Mouse (Mus musculus) stomach, postnatal 0 days (tissue): ENCODE results near the gene Mical2. TPM values are rescaled to one million over a fixed set of nuclear protein-coding genes. Genes with fewer than 3 reads are reported as not detected.

Experiments
- ATAC-seq: fragments of 200-750 bp; cut with Nextera tagmentation; 2 replicates; pipeline ENCODE4 v1.8.0; 2017; ENCODE audit not compliant: low FRiP score, low TSS enrichment
- DNase-seq: peaks from one replicate; pipeline ENCODE4 v3.0.0-alpha.2; 2016; ENCODE audit warnings: low spot score
- H3K27ac ChIP-seq: fragments of 300-500 bp; sonication (generic); replicated peaks from 2 replicates; pipeline ENCODE4 v1.5.1; 2014; ENCODE audit warnings: mild to moderate bottlenecking, control low read depth
- H3K27me3 ChIP-seq: fragments of 300-500 bp; sonication (generic); 2 replicates; pipeline ENCODE4 v1.6.1; 2014; ENCODE audit warnings: low read length; ENCODE audit not compliant: control insufficient read depth, insufficient read depth
- H3K36me3 ChIP-seq: fragments of 300-500 bp; sonication (generic); 2 replicates; pipeline ENCODE4 v1.6.1; 2014; ENCODE audit warnings: low read length, mixed read lengths; ENCODE audit not compliant: control insufficient read depth, insufficient read depth
- H3K4me1 ChIP-seq: fragments of 300-500 bp; sonication (generic); replicated peaks from 2 replicates; pipeline ENCODE4 v1.6.1; 2014; ENCODE audit warnings: antibody characterized with exemption; ENCODE audit not compliant: control insufficient read depth, insufficient read depth
- H3K4me2 ChIP-seq: fragments of 300-500 bp; sonication (generic); replicated peaks from 2 replicates; pipeline ENCODE4 v1.6.1; 2014; ENCODE audit warnings: low read depth, mild to moderate bottlenecking, control low read depth, moderate library complexity
- H3K4me3 ChIP-seq: fragments of 300-500 bp; sonication (generic); 2 replicates; pipeline ENCODE4 v1.5.1; 2014; ENCODE audit warnings: low read depth, low read length, control low read depth
- H3K9ac ChIP-seq: fragments of 300-500 bp; sonication (generic); 2 replicates; pipeline ENCODE4 v1.6.1; 2014; ENCODE audit warnings: mild to moderate bottlenecking, low read length, control low read depth, mixed read lengths
- H3K9me3 ChIP-seq: fragments of 300-500 bp; sonication (generic); 2 replicates; pipeline ENCODE4 v1.6.1; 2016; ENCODE audit warnings: low read length; ENCODE audit not compliant: control insufficient read depth
- CTCF ChIP-seq: IDR thresholded peaks from 2 replicates; pipeline ENCODE4 v1.5.1; 2016; ENCODE audit warnings: antibody characterized with exemption, low read depth, mild to moderate bottlenecking, moderate library complexity
- EP300 ChIP-seq: optimal IDR thresholded peaks from 2 replicates; pipeline ENCODE3; 2016; ENCODE audit warnings: antibody characterized with exemption
- whole genome bisulfite sequencing: fragments of 180-500 bp; shearing (Covaris S2); extraction: QIAGEN DNeasy Blood & Tissue Kit; methylation state at CpG from one replicate; pipeline ENCODE4 v1.1.7; 2014; 5-methylcytosine and 5-hydroxymethylcytosine counted together
- polyA plus RNA-seq: library from polyadenylated mRNA; unstranded; fragments of >200 nt; fragmentation: Nextera tagmentation; extraction: Ambion mirVana; gene quantifications from 2 replicates; pipeline ENCODE4 v1.2.1, GENCODE M21; 2015

Mical2 gene
- polyA plus RNA-seq, 1 experiment from 2014 or later = 8.4 TPM

DNA sequence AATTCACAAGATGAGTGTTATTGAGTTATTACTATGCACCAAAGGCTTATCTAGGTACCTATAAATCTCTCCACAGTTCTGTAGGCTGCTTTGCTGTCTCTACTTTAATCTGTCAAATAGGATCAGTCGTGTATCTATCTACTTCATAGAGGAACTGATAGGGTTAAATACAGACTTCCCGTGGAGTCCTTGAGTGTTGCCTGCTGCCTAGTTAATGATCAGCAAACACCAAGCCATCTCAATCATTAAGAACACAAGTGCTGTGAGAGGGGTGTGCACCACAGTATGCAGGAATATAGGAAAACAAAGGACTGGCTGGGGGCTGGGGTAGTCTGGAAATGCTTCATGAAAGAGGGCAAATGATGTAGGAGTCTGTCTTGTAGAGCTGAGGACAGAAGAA, 50.2 kb downstream of the Mical2 start:
- no peaks in the 10 kb centered on the region for H3K27me3 ChIP-seq
- no peak overlapping the region for H3K4me3 ChIP-seq
- H3K9ac ChIP-seq = no peak overlapping the region
- TF ChIP-seq CTCF = no peak
- 0 out of 2 replicates have a peak, but pooled peaks cover 3% of the 10 kb centered on the region for H3K4me1 ChIP-seq
- DNase-seq (no peak), ATAC-seq (no peak)
- WGBS = 27% methylated on average over 2 of the region's 2 CpGs
- no peak overlapping the region for H3K27ac ChIP-seq
- H3K4me2 ChIP-seq = no peak overlapping the region
- peaks cover 3% of the 10 kb centered on the region; the same call in 1 of the 2 replicates for H3K36me3 ChIP-seq
- H3K9me3 ChIP-seq = no peaks in the 10 kb centered on the region

DNA sequence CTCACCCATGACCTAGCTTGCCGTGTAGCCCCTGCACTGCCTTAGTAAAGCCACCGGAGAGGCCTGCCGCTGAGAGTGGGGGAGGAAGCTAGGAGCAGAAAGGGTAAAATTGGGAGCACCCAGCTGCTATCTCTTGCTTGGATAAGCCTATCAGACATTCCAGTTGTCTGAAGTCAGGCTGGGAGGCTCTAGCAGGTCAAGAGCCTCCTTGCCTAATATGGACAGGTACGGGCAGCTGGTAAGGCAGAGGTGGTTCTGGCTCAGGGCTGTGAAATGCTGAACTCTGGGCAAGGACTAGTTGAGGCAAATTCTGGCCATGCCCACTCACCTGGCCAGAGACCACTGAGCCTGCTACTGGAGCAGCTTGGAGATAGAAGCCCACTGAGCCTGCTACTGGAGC, 51.2 kb downstream of the Mical2 start:
- DNase-seq = peak; percentile 35
- H3K4me1 ChIP-seq = 0 out of 2 replicates have a peak, but pooled peaks cover 3% of the 10 kb centered on the region
- TF ChIP-seq EP300 (no peak), CTCF (no peak)

DNA sequence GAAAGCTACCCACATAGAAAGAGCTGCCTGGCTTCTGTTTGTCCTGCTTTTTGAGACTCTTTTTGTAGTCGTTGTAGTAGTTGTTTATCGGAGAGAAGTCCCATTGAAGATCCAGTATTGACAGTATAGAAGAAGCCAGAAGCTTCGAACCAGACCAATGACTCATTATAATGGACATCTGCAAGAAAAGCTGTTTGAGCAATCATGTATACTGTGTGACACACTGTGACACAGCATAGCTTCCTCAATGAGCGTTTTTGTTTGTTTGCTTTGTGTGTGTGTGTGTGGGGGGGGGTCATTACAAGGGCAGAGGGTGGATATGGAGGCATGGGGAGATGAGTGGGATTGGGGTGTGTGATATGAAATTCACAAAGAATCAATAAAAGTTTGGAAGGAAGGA, 53.0 kb downstream of the Mical2 start:
- TF ChIP-seq CTCF (no peak), EP300 (no peak)
- DNase-seq = no peak
- H3K4me3 ChIP-seq = no peak overlapping the region
- no peaks in the 10 kb centered on the region for H3K9me3 ChIP-seq
- 30% methylated on average over 4 of the region's 4 CpGs for WGBS
- H3K4me2 ChIP-seq = no peak overlapping the region
- ATAC-seq = peak; percentile 66
- H3K36me3 ChIP-seq = no peaks in the 10 kb centered on the region
- no peak overlapping the region for H3K9ac ChIP-seq
- 0 out of 2 replicates have a peak, but pooled peaks cover 3% of the 10 kb centered on the region for H3K4me1 ChIP-seq
- H3K27me3 ChIP-seq = no peaks in the 10 kb centered on the region
- peak overlapping the region; percentile 61 for H3K27ac ChIP-seq

More for the DNA sequence above, 51.2 kb downstream of the Mical2 start:
- 61% methylated on average over 4 of the region's 4 CpGs for WGBS
- Histone ChIP-seq H3K9me3 (no peaks in the 10 kb centered on the region), H3K27ac (no peak overlapping the region), H3K4me2 (no peak overlapping the region), H3K9ac (no peak overlapping the region), H3K4me3 (no peak overlapping the region), H3K36me3 (no peaks in the 10 kb centered on the region), H3K27me3 (no peaks in the 10 kb centered on the region)
- ATAC-seq = peak; percentile 38; the same call in 1 of the 2 replicates

DNA sequence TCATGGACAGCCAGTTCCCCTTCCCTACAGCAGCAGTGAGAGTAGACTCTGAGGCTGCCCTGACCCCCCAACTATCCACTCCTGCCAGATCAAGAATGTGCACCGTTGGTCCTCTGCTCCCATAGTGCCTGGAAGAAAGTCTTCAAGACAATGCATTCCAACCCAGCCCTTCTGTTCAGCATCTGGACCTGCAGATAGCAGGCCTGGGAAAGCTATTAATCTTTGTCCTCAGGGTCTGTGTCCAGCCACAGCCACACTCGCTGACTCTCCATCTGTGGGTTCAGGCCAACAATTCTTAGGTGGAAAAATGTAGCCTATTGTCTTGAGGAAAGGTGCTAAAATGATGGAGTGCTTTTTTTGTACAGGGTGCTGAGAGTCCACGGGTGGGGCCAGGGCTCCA, 54.8 kb downstream of the Mical2 start:
- no peak overlapping the region for H3K27ac ChIP-seq
- ATAC-seq (no peak), DNase-seq (no peak)
- 27% methylated on average over 3 of the region's 3 CpGs for WGBS
- H3K9me3 ChIP-seq = no peaks in the 10 kb centered on the region
- no peaks in the 10 kb centered on the region for H3K27me3 ChIP-seq
- TF ChIP-seq CTCF = no peak
- no peak for TF ChIP-seq EP300
- no peaks in the 10 kb centered on the region for H3K36me3 ChIP-seq
- no peak overlapping the region for H3K4me3 ChIP-seq
- no peak overlapping the region for H3K4me2 ChIP-seq
- H3K9ac ChIP-seq = no peak overlapping the region
- 0 out of 2 replicates have a peak, but pooled peaks cover 3% of the 10 kb centered on the region for H3K4me1 ChIP-seq

DNA sequence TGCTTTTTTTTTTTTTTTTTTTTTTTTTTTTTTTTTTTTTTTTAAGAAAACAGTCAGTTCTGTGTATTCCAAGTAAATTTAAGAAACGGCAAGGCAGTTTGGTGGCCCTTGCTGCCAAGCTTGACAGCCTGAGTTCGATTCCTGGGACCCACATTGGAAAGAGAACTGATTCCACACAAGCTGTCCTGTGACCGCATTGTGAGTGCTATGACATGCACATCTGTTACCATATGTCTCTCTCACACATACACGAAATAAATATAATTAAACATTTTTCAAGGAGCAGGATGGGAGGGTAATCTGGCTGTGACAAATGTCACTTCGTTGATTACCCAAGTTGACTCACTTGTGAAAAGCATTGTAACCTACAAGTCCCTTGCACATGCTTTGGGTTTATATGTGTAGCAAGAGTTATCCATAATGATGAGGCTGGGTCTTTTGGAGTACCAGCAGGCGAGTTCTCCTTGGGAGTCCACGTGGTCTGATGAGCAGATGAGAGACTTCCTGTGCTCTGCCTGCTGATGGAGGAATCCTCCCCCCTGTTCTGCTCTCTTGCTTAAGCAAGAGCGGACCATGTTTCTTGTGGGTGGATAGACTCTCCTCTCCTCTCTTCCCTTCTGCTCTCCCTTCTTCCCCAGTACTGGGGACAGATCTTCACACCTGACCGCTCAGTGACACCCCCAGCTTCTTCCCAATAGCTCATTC, 58.1 kb downstream of the Mical2 start:
- Histone ChIP-seq H3K9ac (no peak overlapping the region), H3K27me3 (no peaks in the 10 kb centered on the region), H3K4me3 (no peak overlapping the region), H3K4me2 (no peak overlapping the region), H3K36me3 (no peaks in the 10 kb centered on the region), H3K27ac (no peak overlapping the region), H3K9me3 (no peaks in the 10 kb centered on the region), H3K4me1 (no peaks in the 10 kb centered on the region; the same call in 1 of the 2 replicates)
- TF ChIP-seq EP300 (no peak), CTCF (no peak)
- DNase-seq = no peak
- 75% methylated on average over 9 of the region's 9 CpGs for WGBS
- ATAC-seq = no peak

DNA sequence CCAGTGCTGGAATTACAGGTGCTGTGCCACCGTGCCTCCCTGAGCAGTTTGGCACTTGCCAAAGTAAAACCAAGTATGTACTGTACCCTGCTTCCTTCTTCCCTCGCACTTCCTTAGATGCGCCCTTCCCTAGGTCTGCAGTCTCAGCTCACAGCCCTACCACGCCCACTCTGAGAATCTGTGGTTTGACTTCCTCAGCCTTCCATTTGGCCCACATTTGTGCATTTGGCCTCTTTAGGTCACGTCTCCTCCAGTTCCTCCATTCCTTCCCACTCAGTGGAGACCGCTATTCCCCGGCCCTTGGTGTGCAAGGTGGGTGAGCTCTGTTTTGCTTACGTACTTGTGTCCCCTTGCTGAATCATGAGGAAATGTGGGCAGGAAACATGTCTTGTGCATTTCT, 59.9 kb downstream of the Mical2 start:
- Histone ChIP-seq H3K9ac (no peak overlapping the region), H3K4me3 (no peak overlapping the region), H3K9me3 (no peaks in the 10 kb centered on the region), H3K36me3 (no peaks in the 10 kb centered on the region), H3K27me3 (no peaks in the 10 kb centered on the region), H3K27ac (no peak overlapping the region), H3K4me2 (no peak overlapping the region), H3K4me1 (peaks cover 4% of the 10 kb centered on the region; the same call in 1 of the 2 replicates)
- 70% methylated on average over 8 of the region's 8 CpGs for WGBS
- ATAC-seq (0 out of 2 replicates have a peak, but pooled peaks have one; percentile 48), DNase-seq (no peak)
- TF ChIP-seq CTCF (no peak), EP300 (no peak)
